Mouse (Mus musculus) lung, adult 2 months (tissue): ENCODE measurements around the gene Megf8. TPM values are rescaled to one million over a fixed set of nuclear protein-coding genes. Genes with fewer than 3 reads are reported as not detected.
"Not testable (repeated sequence)": the region's sequence is repeated elsewhere in the genome, so short reads cannot be mapped to it uniquely, and the experiment has no call there.

Source experiments
- DNase-seq: peaks from one replicate; pipeline ENCODE4 v3.0.0; 2022
- H3K4me1 ChIP-seq: fragments of 200-500 bp; 2 replicates; pipeline ENCODE4 v1.6.1; 2011; ENCODE audit warnings: low read length; ENCODE audit not compliant: control insufficient read depth, insufficient read depth
- H3K4me3 ChIP-seq: fragments of 200-500 bp; replicated peaks from 2 replicates; pipeline ENCODE3; 2011; ENCODE audit warnings: low read depth, mild to moderate bottlenecking, control low read depth, low read length; ENCODE audit errors: extremely low read depth
- CTCF ChIP-seq: fragments of 200-500 bp; IDR thresholded peaks from 2 replicates; pipeline ENCODE4 v1.5.1; 2011; ENCODE audit warnings: mild to moderate bottlenecking, low read length, control low read depth; ENCODE audit not compliant: insufficient read depth
- POLR2A ChIP-seq: fragments of 200-500 bp; IDR thresholded peaks from 2 replicates; pipeline ENCODE4 v1.6.1; 2011; ENCODE audit warnings: low read depth, mild to moderate bottlenecking, control low read depth, low read length, borderline replicate concordance; ENCODE audit errors: extremely low read depth
- WGBS: fragments of 180-500 bp; shearing (Covaris S2); methylation state at CpG from one replicate; pipeline ENCODE4 v1.1.7; 2018; 5-methylcytosine and 5-hydroxymethylcytosine counted together
- polyA plus RNA-seq: library from polyadenylated mRNA; depleted of rRNA; stranded (reverse); fragments of >200 nt; gene quantifications from 2 replicates; pipeline ENCODE4 v1.2.3, GENCODE M21; 2012

The Megf8 gene
- polyA plus RNA-seq, 1 experiment = 46.8 TPM

DNA sequence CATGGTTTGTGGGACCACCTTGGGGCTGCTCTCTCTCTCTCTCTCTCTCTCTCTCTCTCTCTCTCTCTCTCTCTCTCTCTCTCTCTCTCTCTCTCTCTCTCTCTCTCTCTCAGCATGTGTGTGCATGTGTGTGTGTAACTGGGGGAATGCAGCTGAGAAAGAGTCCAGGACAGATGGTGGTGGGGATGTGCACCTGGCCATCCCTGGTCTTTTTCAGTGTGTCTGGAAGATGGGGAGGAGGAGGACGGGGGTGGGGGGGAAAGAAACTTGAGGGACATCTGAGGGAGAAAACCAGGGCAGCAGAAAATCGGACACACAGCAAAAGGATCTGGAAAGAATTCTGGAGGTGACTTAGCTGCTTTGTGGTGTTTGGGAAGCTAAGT, 10.4 kb upstream of the Megf8 start:
- DNase-seq = no peak
- no peak for TF ChIP-seq CTCF
- TF ChIP-seq POLR2A = no peak
- no peaks in the 10 kb centered on the region for H3K4me1 ChIP-seq
- 45% methylated on average over 2 of the region's 2 CpGs for WGBS
- H3K4me3 ChIP-seq = no peak overlapping the region

DNA sequence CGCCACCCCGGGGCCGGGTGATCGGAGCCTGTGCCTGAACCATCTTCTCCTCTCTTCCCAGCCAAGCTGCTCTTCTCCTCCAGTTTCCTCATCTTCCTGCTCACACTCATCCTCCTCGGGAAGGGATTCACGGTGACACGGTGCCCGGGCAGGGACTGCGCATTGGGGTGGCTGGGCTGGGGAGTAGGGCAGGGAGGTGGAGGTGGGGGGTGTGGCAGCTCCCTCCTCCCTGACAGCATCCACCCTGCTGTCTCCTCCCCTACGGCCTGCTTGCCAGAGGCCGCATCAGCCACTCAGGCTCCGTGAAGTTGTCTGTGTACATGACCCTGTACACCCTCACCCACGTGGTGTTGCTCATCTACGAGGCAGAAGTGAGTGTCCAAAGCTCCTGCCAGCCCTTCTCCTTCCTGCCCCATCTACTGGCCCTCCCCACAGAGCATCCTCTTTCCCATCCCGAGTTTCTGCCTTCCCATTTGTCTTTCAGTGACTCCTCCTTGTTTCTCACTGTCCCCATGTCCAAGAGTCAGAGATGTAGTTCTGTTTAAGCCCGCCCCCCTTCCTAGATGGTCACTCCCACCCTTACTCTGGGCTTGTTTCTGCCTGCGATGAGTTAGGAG, 8.2 kb upstream of the Megf8 start:
- H3K4me1 ChIP-seq = no peaks in the 10 kb centered on the region
- DNase-seq = no peak
- TF ChIP-seq CTCF (no peak), POLR2A (no peak)
- 49% methylated on average over 17 of the region's 17 CpGs for WGBS
- H3K4me3 ChIP-seq = no peak overlapping the region

DNA sequence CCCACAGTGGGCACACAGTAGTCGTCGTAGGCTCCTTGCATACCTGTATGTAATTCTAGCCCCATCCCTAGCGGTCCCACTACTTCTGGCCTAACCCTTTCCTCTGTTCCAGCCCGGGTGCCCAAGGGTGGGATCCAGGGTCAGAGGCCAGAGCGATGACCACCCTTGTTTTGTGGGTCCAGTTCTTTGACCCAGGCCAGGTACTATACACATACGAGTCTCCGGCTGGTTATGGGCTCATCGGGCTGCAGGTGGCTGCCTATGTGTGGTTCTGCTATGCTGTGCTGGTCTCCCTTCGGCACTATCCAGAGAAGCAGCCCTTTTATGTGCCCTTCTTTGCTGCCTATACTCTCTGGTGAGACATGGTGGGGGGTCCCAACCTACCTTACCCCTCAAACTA, 7.5 kb upstream of the Megf8 start:
- no peak for DNase-seq
- H3K4me1 ChIP-seq = no peaks in the 10 kb centered on the region
- H3K4me3 ChIP-seq = no peak overlapping the region
- TF ChIP-seq POLR2A = no peak
- TF ChIP-seq CTCF = no peak
- 80% methylated on average over 9 of the region's 9 CpGs for WGBS

DNA sequence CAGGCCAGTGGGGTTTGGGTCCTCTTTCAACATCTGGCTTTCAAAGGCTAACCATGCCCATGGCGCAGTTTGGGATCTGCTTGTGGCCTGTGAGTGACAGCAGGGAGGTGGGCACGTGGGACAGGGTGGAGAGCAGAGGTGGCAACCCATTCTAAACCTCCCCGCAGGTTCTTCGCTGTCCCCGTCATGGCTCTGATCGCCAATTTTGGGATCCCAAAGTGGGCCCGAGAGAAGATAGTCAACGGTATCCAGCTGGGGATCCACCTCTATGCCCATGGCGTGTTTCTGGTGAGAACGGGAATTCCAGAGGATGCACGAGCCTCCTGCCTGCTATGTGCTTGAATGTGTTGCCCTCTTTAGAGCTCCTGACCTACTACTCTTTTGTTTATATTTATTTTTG, 5.8 kb upstream of the Megf8 start:
- WGBS = 74% methylated on average over 11 of the region's 11 CpGs

DNA sequence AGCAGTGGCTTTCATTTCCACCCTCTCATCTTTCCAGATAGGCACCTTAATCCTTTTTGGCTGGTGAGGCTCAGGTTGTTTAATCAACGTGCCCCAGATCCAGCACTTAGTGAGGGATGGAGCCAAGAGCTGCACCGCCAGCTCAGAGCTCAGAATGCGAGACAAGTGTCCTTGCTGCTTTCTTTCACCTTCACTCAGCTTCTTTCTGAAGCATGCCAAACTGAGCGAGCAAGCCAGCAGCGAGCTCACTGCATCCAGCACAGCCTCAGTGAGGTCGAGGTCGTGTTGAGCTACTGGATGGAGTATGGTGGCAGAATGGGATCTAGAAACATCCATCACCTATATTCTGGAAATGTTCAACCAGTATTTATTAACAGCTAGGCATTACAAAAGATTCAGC, 3.6 kb upstream of the Megf8 start:
- no peak overlapping the region for H3K4me3 ChIP-seq
- DNase-seq = no peak
- peaks cover 4% of the 10 kb centered on the region; the same call in 1 of the 2 replicates for H3K4me1 ChIP-seq
- TF ChIP-seq POLR2A (no peak), CTCF (no peak)
- 39% methylated on average over 7 of the region's 7 CpGs for WGBS

More for the DNA sequence above, 5.8 kb upstream of the Megf8 start:
- Histone ChIP-seq H3K4me1 (no peaks in the 10 kb centered on the region), H3K4me3 (no peak overlapping the region)
- TF ChIP-seq CTCF = no peak
- no peak for TF ChIP-seq POLR2A
- no peak for DNase-seq

DNA sequence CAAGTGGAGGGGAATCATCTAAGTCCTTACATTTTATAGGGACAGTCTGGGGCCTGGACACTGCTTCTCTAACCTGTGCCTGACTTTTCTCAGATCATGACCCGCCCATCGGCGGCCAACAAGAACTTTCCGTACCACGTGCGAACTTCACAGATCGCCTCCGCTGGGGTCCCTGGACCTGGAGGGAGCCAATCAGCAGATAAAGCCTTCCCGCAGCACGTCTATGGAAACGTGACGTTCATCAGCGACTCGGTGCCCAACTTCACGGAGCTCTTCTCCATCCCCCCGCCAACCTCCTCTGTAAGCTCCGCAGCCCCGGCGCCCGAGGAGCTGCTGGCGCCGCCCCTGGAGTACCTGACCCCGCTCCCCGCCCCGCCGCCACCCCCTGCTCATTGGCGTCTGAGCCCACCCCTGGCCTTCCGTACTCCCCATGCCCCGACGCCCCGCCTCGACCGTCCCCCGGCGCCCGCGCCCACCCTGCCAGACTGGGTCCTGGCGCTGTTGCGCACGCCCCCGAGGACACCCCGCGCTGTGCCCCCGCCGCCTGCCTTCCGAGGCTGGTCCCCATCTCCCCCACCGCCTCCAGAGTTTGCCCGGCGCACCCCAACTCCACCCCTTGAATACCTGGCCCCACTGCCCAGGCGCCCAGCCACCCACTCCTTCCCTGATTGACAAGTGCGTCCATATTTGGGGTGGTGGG, 2.2 kb upstream of the Megf8 start:
- WGBS = 5% methylated on average over 51 of the region's 51 CpGs
- peaks cover 4% of the 10 kb centered on the region; the same call in 1 of the 2 replicates for H3K4me1 ChIP-seq
- DNase-seq = no peak
- TF ChIP-seq CTCF = no peak
- TF ChIP-seq POLR2A = no peak
- H3K4me3 ChIP-seq = no peak overlapping the region

DNA sequence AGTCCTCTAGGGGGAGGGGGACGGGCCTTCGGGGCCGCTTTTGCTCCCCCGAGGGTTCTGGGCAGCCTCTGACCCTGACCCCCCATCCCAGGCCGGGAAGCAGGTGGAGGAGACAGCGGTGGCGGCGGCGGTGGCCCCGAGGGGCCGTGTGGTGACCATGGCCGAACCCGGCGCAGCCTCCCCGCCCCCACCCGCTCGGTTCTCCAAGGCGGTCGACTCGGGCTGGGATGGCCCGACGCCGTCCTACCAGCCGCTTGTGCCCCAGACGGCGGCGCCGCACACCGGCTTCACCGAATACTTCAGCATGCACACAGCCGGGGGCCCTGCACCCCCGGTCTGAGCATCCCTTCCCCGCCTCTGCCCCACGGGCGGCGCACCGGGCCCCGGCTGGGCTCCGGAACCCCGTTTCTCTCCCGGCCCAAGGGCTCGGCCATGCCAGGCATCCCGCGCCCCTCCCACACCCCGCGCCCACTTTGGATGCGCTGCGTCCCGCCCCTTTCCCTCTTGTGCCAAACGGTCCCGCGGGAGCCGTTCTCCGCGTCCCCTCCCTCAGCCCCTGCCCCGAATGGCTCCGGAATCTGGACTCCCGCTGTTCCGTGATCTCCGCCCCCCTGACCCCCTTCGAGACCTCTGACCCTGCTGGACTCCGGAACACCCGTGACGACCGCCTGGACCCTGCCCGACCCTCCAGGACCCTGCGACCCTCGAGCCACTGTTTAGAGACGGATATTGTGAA, 1.5 kb upstream of the Megf8 start:
- no peak for DNase-seq
- no peak for TF ChIP-seq POLR2A
- no peak for TF ChIP-seq CTCF
- peaks cover 4% of the 10 kb centered on the region; the same call in 1 of the 2 replicates for H3K4me1 ChIP-seq
- H3K4me3 ChIP-seq = peak overlapping the region; percentile 4
- 2% methylated on average over 69 of the region's 69 CpGs for WGBS

DNA sequence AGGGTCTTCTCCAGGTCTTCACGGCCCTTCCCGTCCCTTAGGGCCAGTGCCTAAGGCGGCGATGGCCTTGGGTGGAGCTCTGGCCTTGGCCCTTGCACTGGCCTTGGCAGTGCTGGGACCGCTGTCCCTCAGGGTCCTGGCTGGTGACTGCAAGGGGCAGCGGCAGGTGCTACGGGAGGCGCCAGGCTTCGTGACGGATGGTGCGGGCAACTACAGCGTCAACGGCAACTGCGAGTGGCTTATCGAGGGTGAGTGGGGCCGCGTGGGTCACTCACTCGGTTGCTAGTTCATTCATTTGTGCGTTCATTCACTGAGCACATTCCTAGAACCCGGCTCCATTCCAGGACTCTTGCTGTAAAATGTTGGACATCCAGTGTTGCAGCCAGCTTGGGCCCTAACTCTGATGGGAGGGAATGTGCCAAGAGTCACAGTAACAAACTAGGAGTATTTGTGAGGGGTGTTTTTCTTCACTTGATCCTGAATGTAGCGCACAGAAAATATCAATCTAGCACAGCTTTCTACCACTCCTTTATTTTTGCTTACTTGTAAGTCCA, 559 bp downstream of the Megf8 start:
- Histone ChIP-seq H3K4me3 (peak overlapping the region; percentile 75), H3K4me1 (peaks cover 4% of the 10 kb centered on the region; the same call in 1 of the 2 replicates)
- TF ChIP-seq POLR2A = no peak
- no peak for TF ChIP-seq CTCF
- DNase-seq = no peak
- 17% methylated on average over 21 of the region's 21 CpGs for WGBS

DNA sequence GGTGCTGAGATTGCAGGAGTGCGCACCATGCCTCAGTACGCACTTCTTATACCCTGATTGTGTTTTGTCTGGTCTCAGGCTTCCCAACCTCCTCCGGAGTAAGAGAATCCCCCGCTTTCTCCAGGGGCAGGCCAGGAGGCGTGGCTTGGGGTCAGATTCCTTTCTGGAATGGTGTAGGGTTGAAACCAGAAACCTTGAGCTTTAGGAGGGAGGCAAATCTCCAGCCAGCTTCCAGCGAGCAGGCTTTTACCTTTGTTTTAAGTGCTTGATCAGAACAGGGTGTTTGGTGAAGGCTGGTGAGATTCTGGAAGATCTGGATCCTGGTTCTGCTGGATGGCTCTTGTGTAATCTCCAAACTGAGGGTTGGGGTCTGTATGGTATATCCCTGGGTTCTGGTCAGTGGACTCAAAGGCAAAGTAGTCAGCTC, 5.1 kb downstream of the Megf8 start:
- no peak for DNase-seq
- H3K4me1 ChIP-seq = peaks cover 4% of the 10 kb centered on the region; the same call in 1 of the 2 replicates
- 42% methylated on average over 6 of the region's 6 CpGs for WGBS
- no peak overlapping the region for H3K4me3 ChIP-seq
- TF ChIP-seq POLR2A (no peak), CTCF (no peak)

DNA sequence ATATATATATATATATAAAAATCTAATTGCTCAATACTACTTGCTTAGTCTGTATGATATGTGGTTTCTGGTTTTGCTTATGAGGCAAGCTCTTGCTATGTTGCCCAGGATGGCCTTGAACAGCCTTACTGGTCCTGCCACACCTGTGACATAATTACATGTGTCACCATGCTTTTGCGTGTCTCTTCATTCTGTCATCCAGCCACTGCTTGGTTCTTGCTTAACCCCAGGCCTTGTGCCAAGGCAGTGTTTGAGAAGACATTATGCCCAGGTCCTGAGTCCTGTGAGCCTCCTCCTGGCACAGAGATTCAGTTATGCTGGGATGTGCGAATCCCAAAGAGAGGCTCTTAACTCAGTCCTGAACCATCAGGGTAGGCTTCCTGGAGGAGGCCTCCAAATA, 6.3 kb downstream of the Megf8 start:
- DNase-seq = no peak
- TF ChIP-seq POLR2A (no peak), CTCF (no peak)
- no peak overlapping the region for H3K4me3 ChIP-seq
- WGBS = 71% methylated on average over 2 of the region's 2 CpGs
- H3K4me1 ChIP-seq = no peaks in the 10 kb centered on the region

DNA sequence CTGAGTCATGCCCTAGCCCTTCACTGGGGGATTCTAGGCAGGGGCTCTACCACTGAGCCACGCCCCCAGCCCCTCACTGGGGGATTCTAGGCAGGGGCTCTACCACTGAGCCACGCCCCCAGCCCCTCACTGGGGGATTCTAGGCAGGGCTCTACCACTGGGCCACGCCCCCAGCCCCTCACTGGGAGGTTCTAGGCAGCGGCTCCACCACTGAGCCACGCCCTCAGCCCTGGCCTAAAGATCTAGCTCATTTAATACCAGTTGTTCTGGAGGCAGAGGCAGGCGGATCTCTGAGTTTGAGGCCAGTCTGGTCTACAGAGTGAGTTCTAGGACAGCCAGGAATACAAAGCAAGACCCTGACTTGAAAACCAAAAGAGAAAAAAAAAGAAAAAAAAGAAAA, 8.5 kb downstream of the Megf8 start:
- not testable (repeated sequence) for DNase-seq, H3K4me3 ChIP-seq, H3K4me1 ChIP-seq
- 92% methylated on average over 6 of the region's 6 CpGs for WGBS
